Mouse (Mus musculus) heart, postnatal 0 days (tissue): Measurements from ENCODE around the gene Chrna10.

Experiments
- CTCF ChIP-seq: IDR thresholded peaks from 2 replicates; pipeline ENCODE4 v1.5.1; 2016; ENCODE audit warnings: antibody characterized with exemption, control low read depth, low read depth
- EP300 ChIP-seq: IDR thresholded peaks from 2 replicates; pipeline ENCODE4 v1.6.1; 2016; ENCODE audit warnings: antibody characterized with exemption, low read depth

- TF ChIP-seq CTCF = 0 out of 2 replicates have a peak, but pooled peaks have one; percentile 0
- TF ChIP-seq EP300 = no peak
Measured at GRCm38 (mm10) chr7:102102241-102102640, 14.4 kb downstream of the Chrna10 start.
